Mouse (Mus musculus) cerebellum, adult 2 months (tissue): ENCODE measurements around the gene Ogdh. TPM values are rescaled to one million over a fixed set of nuclear protein-coding genes. Genes with fewer than 3 reads are reported as not detected.

Source experiments
- DNase-seq, 2 experiments: peaks; one replicate each; pipeline ENCODE4 v3.0.0; 2021
- H3K27ac ChIP-seq: fragments of 200-500 bp; 2 replicates; pipeline ENCODE4 v1.5.1; 2012; ENCODE audit warnings: low read length, control low read depth, inconsistent platforms; ENCODE audit not compliant: insufficient read depth
- H3K27me3 ChIP-seq: fragments of 200-500 bp; 2 replicates; pipeline ENCODE4 v1.6.1; 2012; ENCODE audit warnings: inconsistent platforms, mild to moderate bottlenecking, low read length, moderate library complexity; ENCODE audit not compliant: control insufficient read depth, insufficient read depth
- H3K4me1 ChIP-seq: fragments of 200-500 bp; 2 replicates; pipeline ENCODE4 v1.6.1; 2011; ENCODE audit warnings: low read length; ENCODE audit not compliant: control insufficient read depth, insufficient read depth
- H3K4me3 ChIP-seq: fragments of 200-500 bp; replicated peaks from 2 replicates; pipeline ENCODE3; 2011; ENCODE audit warnings: mild to moderate bottlenecking, low read depth, low read length, control low read depth; ENCODE audit not compliant: insufficient read depth
- CTCF ChIP-seq: fragments of 200-500 bp; IDR thresholded peaks from 2 replicates; pipeline ENCODE4 v1.5.1; 2011; ENCODE audit warnings: low read depth, mild to moderate bottlenecking, control low read depth, low read length, moderate library complexity, borderline replicate concordance; ENCODE audit not compliant: insufficient read depth
- POLR2A ChIP-seq: fragments of 200-500 bp; IDR thresholded peaks from 2 replicates; pipeline ENCODE4 v1.6.1; 2011; ENCODE audit warnings: low read length, control low read depth, borderline replicate concordance; ENCODE audit not compliant: insufficient read depth
- WGBS: fragments of 180-500 bp; shearing (Covaris S2); methylation state at CpG from one replicate; pipeline ENCODE4 v1.1.7; 2018; 5-methylcytosine and 5-hydroxymethylcytosine counted together
- polyA plus RNA-seq: library from polyadenylated mRNA; depleted of rRNA; stranded (reverse); fragments of >200 nt; gene quantifications from 2 replicates; pipeline ENCODE4 v1.2.3, GENCODE M21; 2012; rRNA removed

The Ogdh gene
- polyA plus RNA-seq, 1 experiment, result 235 TPM

GRCm38 (mm10) chr11:6392857-6393256 is 101.4 kb downstream of the Ogdh start:
- H3K4me3 ChIP-seq, result no peak overlapping the region
- no peak overlapping the region for H3K27ac ChIP-seq
- no peaks in the 10 kb centered on the region for H3K27me3 ChIP-seq
- H3K4me1 ChIP-seq, result peaks cover 28% of the 10 kb centered on the region
- WGBS, result 92% methylated on average over 6 of the region's 6 CpGs
- DNase-seq, result no peak
- TF ChIP-seq CTCF (no peak), POLR2A (no peak)

GRCm38 (mm10) chr11:6393866-6394265 is 102.4 kb downstream of the Ogdh start:
- TF ChIP-seq POLR2A (no peak), CTCF (no peak)
- WGBS, result 0% methylated on average over 1 of the region's 1 CpGs
- Histone ChIP-seq H3K27me3 (no peaks in the 10 kb centered on the region), H3K27ac (no peak overlapping the region), H3K4me1 (peaks cover 28% of the 10 kb centered on the region), H3K4me3 (no peak overlapping the region)
- DNase-seq, result peak; percentile 36 to 39

- TF ChIP-seq CTCF, result no peak
- no peak for TF ChIP-seq POLR2A
- 49% methylated on average over 5 of the region's 5 CpGs for WGBS
- Histone ChIP-seq H3K4me3 (no peak overlapping the region), H3K27ac (no peak overlapping the region), H3K4me1 (peaks cover 24% of the 10 kb centered on the region), H3K27me3 (no peaks in the 10 kb centered on the region)
- peak in 1 of 2 experiments; percentile 18 for DNase-seq
These were observed 104.1 kb downstream of the Ogdh start for GRCm38 (mm10) chr11:6395565-6395964.

GRCm38 (mm10) chr11:6398141-6398540 is 106.7 kb downstream of the Ogdh start:
- TF ChIP-seq CTCF, result no peak
- TF ChIP-seq POLR2A, result no peak
- Histone ChIP-seq H3K4me1 (peaks cover 19% of the 10 kb centered on the region), H3K27ac (no peak overlapping the region), H3K4me3 (no peak overlapping the region), H3K27me3 (no peaks in the 10 kb centered on the region)
- peak in 1 of 2 experiments; percentile 18 for DNase-seq
- 72% methylated on average over 10 of the region's 10 CpGs for WGBS

GRCm38 (mm10) chr11:6402515-6403510 is 111.4 kb downstream of the Ogdh start:
- WGBS, result 80% methylated on average over 19 of the region's 19 CpGs
- TF ChIP-seq CTCF (peak; percentile 63), POLR2A (no peak)
- Histone ChIP-seq H3K27me3 (no peaks in the 10 kb centered on the region), H3K4me3 (no peak overlapping the region), H3K4me1 (peaks cover 35% of the 10 kb centered on the region), H3K27ac (no peak overlapping the region)
- peak; percentile 32 to 51 for DNase-seq

GRCm38 (mm10) chr11:6403830-6404405 is 112.5 kb downstream of the Ogdh start:
- Histone ChIP-seq H3K27me3 (no peaks in the 10 kb centered on the region), H3K4me3 (no peak overlapping the region), H3K27ac (peak overlapping the region; percentile 90; the same call in 1 of the 2 replicates), H3K4me1 (peaks cover 35% of the 10 kb centered on the region)
- WGBS, result 47% methylated on average over 5 of the region's 5 CpGs
- no peak for TF ChIP-seq POLR2A
- TF ChIP-seq CTCF, result no peak
- peak in 1 of 2 experiments; percentile 25 for DNase-seq

- no peak for TF ChIP-seq CTCF
- no peak for TF ChIP-seq POLR2A
- no peaks in the 10 kb centered on the region for H3K27me3 ChIP-seq
- H3K4me3 ChIP-seq, result no peak overlapping the region
- peak; percentile 56 for DNase-seq
- WGBS, result 31% methylated on average over 9 of the region's 9 CpGs
- peak overlapping the region; percentile 90 for H3K27ac ChIP-seq
- peaks cover 35% of the 10 kb centered on the region for H3K4me1 ChIP-seq
These were observed 113.5 kb downstream of the Ogdh start for GRCm38 (mm10) chr11:6404699-6405566.

GRCm38 (mm10) chr11:6405591-6406081 is 114.2 kb downstream of the Ogdh start:
- WGBS, result 54% methylated on average over 4 of the region's 4 CpGs
- peak in 1 of 2 experiments; percentile 59 for DNase-seq
- Histone ChIP-seq H3K27ac (peak overlapping the region; percentile 90), H3K4me1 (peaks cover 35% of the 10 kb centered on the region), H3K4me3 (no peak overlapping the region), H3K27me3 (no peaks in the 10 kb centered on the region)
- TF ChIP-seq CTCF (no peak), POLR2A (no peak)

Other genes starting within 250 kb of the Ogdh start
- gene Camk2b, start 225.3 kb upstream of the Ogdh start, polyA plus RNA-seq, result 479 and 518 TPM in 2 replicates
- gene A730071L15Rik, start 91.6 kb upstream of the Ogdh start, polyA plus RNA-seq, result 0.15 and 0.16 TPM in 2 replicates
- gene Nudcd3, start 91.2 kb upstream of the Ogdh start, polyA plus RNA-seq, result 91.5 and 96.0 TPM in 2 replicates
- gene Npc1l1, start 61.5 kb upstream of the Ogdh start, polyA plus RNA-seq, result 1.2 and 1.3 TPM in 2 replicates
- gene Ddx56, start 23.9 kb upstream of the Ogdh start, polyA plus RNA-seq, result 48.5 and 49.4 TPM in 2 replicates
- gene Tmed4, start 16.8 kb upstream of the Ogdh start, polyA plus RNA-seq, result 185 and 188 TPM in 2 replicates
- 90.4 and 92.2 TPM in 2 replicates for gene Zmiz2, start 97.4 kb downstream of the Ogdh start, polyA plus RNA-seq
- gene Ppia, start 123.8 kb downstream of the Ogdh start, polyA plus RNA-seq, result 2,288 and 2,321 TPM in 2 replicates
- 106 and 107 TPM in 2 replicates for gene H2afv, start 152.8 kb downstream of the Ogdh start, polyA plus RNA-seq
- gene Purb, start 184.3 kb downstream of the Ogdh start, polyA plus RNA-seq, result 76.9 and 81.9 TPM in 2 replicates
- gene Myo1g, start 229.3 kb downstream of the Ogdh start, polyA plus RNA-seq, result 0.77 and 0.86 TPM in 2 replicates